Mouse (Mus musculus) ovary, postnatal 36 days (tissue): Measurements from ENCODE around the gene Sorbs2.
A peak's percentile ranks its signal among the peaks of the same experiment; 100 is the strongest.

Experiments used
- DNase-seq: peaks from one replicate; pipeline ENCODE4 v3.0.0; 2022; ENCODE audit warnings: low spot score, mixed read lengths

Sorbs2 gene

DNA sequence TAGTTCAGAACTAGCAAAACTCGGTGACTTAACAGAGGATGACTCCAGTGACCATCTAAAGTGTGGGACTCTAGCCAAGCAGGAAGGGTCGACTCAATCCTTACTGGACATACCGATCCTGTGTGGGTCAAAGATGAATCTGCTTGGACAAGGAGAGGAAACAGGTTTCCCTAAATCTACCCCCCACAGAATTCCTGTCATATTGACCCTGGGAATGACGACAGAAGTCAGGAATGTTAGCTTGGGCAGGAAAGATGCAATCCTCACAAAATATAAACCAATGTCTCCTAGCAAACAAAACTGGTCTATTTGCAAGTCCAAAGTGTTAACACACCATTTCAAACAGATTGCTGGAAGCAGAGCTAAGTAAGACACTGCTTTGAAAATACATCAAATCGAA is 118.8 kb downstream of the Sorbs2 start:
- no peak for DNase-seq

DNA sequence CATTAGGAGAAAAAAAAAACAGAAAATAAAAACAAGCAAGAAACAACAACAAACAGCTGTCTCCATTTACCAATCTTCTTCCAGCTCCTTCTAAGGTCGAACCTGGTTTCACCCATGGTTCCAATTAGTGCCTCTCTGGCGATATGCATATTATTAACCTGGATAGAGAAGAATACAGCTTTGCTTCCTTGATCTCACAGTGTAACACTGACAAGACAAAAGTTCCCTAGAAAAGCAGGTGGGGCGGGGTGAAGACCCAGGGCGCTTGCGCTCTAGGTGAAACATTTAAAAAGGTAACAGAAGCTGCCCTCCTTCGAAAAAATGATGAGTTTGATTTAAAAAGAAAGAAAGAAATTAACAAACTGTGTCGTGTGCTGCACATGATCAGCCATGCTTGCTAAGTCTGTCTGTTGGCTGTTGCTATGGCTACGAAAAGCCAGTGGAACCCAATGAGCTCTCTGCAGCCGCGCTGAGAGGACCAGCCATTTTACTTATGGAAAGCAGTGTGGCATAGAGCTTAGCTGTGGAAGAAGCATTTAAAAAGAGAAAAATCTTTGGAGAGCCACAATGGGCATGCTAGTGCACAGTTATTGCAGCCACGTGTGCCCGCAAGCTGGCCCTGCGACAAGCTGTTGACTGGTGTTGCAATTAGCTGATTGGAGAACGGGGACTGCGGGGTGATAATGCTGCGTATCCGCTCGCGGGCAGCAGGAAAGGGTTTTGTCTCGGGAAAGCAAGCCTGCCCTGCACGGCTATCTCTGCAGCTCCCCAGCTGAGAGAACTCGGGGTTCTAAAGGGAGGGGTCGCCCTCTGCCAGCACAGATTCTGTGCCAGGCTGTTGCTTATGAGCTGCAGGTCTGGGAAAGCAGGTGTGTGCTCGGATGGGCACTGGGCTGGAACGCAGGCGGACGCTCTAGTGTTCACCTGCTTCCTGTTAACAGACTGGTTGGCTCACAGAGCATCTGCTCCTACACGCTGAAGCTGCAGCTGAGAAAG is 120.0 kb downstream of the Sorbs2 start:
- DNase-seq = peak; percentile 54

DNA sequence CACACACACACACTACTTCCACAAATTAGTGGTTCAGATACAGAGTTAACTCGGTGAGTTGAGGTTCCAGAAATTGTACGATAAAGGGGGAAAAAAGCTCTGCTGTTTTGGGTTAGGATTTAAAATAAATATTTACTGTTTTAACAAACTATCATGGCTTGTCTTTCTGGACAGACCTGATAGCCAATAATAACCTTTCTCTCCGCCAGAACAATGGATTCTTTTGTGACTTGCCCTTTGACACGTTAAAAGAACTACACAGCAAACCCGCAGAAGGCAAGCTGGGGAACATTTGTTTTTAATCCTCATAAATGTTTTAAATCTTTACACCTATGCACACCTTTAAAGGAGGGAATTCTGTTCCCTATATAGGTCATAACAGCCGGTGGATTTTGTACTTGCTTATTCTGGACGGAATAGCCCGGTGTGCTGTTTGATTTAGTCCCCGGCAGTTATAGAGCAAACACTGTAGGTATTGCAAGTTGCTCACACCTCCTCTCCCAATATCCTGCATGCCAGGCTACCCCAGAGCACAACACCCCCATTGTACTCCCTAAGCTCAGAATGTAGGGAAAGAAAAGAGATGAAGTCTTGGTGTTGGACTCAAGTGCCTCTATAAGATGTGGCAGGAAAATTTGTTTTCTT is 121.0 kb downstream of the Sorbs2 start:
- no peak for DNase-seq

- no peak for DNase-seq
These were observed 121.5 kb downstream of the Sorbs2 start for GRCm38 (mm10) chr8:45629066-45629430.

DNA sequence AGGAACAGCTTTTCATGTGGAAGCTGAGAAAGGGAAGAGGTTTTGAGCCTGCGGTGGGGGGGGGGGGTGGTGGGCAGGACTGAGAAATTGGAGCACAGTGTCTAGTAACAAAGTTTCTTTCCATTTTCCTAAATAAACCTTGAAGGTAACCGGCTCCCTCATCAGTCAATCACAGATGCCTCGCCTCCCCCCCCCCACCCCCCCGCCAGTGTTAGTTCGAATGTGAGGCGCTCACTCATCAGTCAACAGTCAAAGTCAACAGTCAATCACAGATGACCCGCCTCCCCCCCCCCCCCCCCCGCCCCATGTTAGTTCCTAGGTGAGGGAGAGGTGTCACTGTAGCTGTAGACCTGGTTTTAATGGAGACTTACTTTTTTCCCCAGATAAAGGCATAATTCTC is 123.4 kb downstream of the Sorbs2 start:
- no peak for DNase-seq

DNA sequence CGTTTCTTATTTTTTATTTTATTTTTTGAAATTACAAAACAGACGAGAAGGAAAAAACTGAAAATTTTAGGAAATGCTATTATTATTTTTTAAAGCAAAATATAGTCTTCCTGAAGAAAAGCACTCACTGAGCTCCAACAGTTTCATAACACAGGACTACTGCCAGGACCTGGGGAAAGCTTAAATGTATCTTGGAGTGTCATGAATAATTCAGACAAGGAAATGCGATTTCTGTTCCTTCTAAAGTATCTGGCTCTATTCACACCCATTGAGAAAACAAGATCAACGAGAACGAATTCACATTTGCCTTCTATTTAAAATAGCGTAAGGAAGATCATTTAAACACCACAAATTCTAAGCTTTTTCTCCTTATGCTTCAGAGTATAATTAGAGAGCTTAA is 127.6 kb downstream of the Sorbs2 start:
- no peak for DNase-seq

DNA sequence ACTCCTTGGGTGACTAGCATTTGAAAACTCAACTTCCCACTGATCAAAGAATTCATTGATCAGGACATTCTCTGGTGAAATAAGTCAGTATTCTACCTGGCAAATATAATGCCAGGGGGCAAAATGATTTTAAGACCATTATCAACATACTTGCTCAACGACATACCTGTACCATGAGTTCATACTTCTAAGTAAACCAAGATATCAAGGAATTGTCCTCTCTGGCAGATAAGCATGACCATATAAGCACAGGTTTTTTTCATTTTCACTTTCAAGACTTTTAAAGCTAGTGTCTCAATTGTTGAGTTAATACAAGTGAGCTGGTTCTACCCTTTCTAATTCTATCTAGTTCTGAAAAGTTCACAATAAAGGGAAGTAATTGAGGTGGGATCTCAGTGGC is 130.2 kb downstream of the Sorbs2 start:
- DNase-seq = no peak

- DNase-seq = no peak
These were observed 131.9 kb downstream of the Sorbs2 start for GRCm38 (mm10) chr8:45639444-45639843.

GRCm38 (mm10) chr8:45644651-45645050 is 137.1 kb downstream of the Sorbs2 start:
- DNase-seq = no peak

- DNase-seq = no peak
These were observed 141.5 kb downstream of the Sorbs2 start for GRCm38 (mm10) chr8:45649063-45649462.

- DNase-seq = no peak
These were observed 142.4 kb downstream of the Sorbs2 start for GRCm38 (mm10) chr8:45649966-45650365.

- DNase-seq = no peak
These were observed 150.4 kb downstream of the Sorbs2 start for GRCm38 (mm10) chr8:45658021-45658420.

GRCm38 (mm10) chr8:45658458-45659325 is 151.1 kb downstream of the Sorbs2 start:
- DNase-seq = peak; percentile 4

- no peak for DNase-seq
These were observed 151.9 kb downstream of the Sorbs2 start for GRCm38 (mm10) chr8:45659473-45659872.

- no peak for DNase-seq
These were observed 153.0 kb downstream of the Sorbs2 start for GRCm38 (mm10) chr8:45660570-45660969.

- DNase-seq = no peak
These were observed 154.0 kb downstream of the Sorbs2 start for GRCm38 (mm10) chr8:45661605-45662004.

DNA sequence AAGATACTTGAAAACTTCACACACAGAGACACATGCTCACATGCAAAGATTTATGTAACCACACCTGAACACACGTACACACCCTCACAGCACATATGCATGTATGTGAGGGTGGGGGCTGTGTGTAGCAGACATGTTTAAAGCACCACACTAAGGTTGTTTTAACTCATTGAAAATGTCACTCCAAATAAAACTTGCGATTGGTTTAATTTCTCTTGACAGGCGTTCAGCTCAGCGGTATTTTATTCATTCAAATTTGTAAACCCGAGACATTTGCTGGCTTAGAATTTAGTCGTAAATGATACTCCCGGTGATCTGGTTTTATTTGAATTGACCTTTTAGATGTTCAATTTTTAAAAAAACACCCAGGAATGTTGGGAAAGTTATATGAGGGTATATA is 158.6 kb downstream of the Sorbs2 start:
- no peak for DNase-seq

- no peak for DNase-seq
These were observed 165.6 kb downstream of the Sorbs2 start for GRCm38 (mm10) chr8:45673149-45673548.

GRCm38 (mm10) chr8:45675821-45676279 is 168.3 kb downstream of the Sorbs2 start:
- no peak for DNase-seq

DNA sequence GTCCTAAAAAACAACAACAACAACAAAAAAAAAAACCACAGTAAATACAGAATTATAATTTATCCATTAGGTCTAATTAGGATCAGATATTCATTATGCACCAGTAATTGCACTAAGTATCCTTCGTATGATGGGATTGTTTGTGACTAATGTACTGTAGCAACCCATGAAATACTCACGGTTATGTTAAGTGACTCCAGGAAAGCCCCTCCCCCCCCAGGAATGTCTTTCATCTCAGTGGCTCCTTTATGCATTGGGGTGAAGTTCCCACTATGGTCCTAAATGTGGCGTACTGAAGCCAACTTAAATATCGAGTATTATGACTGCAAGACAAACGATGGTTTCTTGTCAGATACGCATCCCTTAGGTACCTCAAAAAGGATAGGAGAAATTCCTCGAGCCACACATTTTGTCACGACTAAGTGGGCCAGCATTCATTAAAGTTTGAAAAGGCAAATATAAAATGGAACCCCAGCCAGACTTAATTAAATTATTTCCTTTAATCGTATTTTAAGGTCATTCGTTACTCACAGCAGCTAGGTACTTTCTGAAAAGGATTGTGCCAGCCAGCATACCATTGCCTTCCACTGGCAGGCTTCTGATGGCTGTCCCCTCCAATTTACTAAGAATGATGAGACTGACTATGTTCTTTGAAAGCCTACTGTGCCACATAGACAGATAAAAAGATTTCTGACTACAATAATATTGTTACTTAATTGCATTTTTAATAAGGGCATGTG is 169.7 kb downstream of the Sorbs2 start:
- no peak for DNase-seq

DNA sequence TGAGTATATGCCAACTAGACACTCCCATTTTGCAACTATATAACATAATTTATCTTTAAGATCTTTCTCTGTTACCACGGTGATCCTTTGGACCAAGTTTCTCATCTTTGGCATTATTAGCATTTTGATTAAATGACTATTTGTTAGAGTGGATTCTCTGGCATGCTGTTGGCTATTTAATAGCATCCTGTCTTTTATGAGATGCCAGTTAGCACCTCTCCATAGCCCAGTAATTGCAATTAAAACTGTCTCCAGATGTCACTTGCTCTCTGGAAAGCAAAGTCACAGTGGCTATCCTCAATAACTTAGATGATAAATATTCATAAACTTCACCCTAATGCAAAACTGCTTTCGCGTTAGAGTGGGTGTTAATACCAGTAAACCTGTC is 170.3 kb downstream of the Sorbs2 start:
- DNase-seq = no peak

- DNase-seq = peak; percentile 10
These were observed 173.6 kb downstream of the Sorbs2 start for GRCm38 (mm10) chr8:45681171-45681570.
